Mouse (Mus musculus) lung, adult 18-20 months (tissue): ENCODE measurements at regions not wholly inside any gene's neighbourhood (a gene's known extent, or its start where the extent isn't known, plus 50 kb on each side); places are given as distances from the start of the nearest gene placed in this dataset.
A peak's percentile ranks its signal among the peaks of the same experiment; 100 is the strongest.

Experiments used
- DNase-seq, 2 experiments: peaks; one replicate each; pipeline ENCODE4 v3.0.0; 2022; ENCODE audit warnings: mixed read lengths in 2 of 2

DNA sequence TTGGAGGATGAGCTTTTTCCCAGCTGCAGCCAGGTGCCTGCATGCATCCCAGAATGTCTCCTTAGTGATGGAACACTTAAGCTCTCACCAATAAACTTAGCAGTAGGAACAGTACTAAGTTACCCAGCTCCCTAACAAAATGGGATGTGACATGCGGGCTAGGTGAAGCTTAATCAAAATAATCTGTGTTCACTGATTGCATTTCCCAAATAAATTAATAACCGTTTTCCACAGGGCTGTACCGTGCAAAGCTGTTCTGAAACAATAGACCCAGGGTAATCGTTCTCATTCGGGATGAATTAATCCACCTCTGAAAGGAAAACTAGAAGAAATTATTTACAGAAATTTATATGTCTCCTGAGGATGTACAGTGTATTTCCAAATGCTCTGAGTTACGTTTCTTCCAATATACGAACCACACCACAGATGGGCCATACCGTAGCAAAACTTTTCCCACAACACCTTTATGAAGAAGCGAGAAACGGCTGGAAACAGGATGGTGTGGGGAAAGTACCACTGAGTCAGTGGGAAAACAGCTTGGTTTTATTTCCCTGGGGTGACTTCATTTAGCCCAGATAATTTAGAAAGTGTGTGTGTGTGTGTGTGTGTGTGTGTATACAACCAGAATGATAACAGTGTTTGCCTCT, 148.5 kb upstream of the Adamts16 start:
- no peak for DNase-seq

- DNase-seq, result no peak
Observed at GRCm38 (mm10) chr13:70979344-70979743, 137.7 kb upstream of the Adamts16 start.

DNA sequence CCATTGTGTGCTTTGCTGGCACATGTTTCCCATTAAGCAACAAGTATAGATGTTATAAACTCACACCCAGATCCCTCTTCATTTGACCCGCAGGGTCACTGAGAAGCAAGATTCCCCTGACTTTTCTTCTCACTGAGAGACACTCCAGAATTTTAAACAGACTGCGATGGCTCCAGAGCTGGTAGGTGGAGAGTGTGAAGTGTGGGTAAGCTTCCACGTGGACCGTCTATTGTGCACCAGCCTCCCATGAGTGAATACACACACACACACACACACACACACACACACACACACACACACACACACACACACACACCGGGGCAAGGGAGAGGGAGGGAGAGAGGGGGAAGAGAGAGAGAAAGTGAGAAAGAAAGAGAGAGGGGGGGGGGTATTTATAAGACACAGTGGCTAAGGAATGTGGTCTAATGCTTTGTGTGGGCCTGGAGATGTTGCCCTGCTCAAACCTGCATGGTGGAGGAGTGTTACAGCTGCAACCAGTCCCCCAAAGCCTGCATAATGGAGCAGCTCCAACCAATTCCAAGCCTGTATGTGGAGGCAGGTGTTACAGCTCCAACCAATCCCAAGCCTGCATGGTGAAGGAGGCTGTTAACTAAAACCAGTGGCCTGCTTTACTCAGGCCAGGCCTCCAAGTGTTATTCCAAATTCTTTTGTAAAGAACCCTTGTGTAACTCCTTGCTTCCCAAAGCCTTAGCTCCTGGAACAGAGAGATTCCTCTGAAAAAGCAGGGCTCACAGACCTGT, 137.1 kb upstream of the Adamts16 start:
- peak; percentile 6 to 7 for DNase-seq

DNA sequence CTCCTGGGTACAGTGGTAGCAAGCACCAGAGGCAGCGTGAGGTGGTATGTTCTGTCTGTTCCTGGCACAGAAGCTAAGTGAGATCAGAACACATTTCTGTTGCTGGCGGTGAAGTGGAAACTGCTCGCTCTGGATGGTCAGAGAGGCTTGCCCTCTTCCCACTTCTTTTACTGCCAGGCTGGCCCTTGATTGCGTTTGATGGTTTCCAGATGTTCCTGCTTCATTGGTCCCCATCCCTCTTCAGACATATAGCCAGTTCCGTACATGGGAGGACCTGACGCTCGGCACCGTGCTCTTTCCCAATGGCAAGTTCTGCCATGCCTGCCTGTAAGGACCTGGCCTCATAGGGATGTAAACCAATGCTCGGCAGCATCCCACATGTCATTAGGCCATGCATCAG, 128.0 kb upstream of the Adamts16 start:
- DNase-seq, result no peak

- no peak for DNase-seq
Observed at GRCm38 (mm10) chr13:70967781-70968180, 126.2 kb upstream of the Adamts16 start.

GRCm38 (mm10) chr13:70963384-70963783, 121.8 kb upstream of the Adamts16 start:
- no peak for DNase-seq

DNA sequence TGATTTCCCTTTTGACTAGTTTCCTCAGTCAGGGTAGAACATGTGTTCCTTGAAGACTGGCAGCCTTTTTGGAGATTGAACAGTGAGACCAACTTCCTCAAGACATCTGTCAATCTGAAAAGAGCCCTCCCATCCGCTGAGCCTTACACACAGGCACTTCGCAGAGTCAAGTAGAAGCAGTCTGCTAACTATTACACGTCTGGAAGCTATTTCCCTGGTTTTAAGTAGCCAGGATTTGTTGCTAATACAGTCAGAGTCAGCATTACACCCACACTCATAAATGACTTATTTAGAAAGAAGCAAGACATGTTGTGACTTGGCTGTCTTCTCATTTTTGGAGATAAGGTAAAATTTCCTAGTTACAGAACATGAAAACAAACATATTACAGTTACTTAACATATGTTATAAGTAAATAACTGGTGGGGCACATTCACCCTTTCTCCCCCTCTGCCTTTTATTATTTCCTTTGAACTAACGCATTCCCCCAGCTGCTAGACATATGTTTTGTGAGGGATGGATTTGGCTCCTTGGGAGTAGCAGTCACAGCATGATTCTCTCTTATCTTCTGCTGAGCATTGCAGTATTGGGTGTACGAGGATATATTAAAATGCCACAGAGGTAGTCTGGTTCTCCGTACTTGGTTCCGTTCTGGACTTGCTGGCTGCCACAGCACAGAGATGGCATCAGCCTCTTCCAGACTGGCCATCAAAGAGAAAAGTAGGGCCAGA, 92.9 kb upstream of the Adamts16 start:
- no peak for DNase-seq

DNA sequence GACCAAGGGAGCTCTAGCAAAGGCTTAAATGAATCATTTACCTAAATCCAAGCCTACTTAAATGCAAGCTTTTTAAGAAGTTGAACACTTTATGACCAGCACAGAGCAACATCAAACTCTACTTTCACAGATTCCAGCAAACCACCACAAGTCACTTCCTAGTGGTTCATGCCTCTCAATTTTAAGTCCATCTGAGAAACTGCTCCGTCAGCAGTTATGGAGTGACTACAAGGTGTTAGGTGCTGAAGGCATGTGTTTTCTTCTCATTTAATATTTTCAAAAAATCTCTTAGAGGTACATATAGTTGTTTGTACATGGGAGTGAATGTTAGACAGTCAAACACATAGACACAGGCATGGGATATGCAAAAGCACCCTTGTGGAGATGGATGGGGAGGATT, 72.2 kb upstream of the Adamts16 start:
- DNase-seq, result no peak

GRCm38 (mm10) chr13:70910934-70911333, 69.3 kb upstream of the Adamts16 start:
- DNase-seq, result no peak

GRCm38 (mm10) chr13:70904834-70905233, 63.2 kb upstream of the Adamts16 start:
- no peak for DNase-seq

DNA sequence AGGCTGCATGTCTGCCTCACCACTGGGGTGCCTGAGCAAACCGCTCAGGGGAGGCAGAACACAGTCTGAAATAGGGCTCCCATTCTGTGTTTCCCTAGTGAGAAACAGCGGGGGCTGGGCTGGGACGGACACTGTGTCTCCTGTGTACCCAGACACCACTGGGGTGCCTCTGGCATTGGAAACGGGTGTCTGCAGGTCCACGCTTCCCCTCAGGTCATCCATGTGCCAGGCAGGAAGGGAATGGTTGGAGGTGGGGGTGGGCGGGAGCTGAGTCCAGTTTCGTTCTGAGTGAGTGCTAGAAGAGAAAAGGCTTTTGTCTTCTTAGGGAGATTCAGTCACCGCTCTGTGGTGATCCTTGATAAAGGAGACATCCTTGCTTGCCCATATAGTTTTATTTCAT, 62.2 kb upstream of the Adamts16 start:
- DNase-seq, result no peak

GRCm38 (mm10) chr13:70903150-70903549, 61.5 kb upstream of the Adamts16 start:
- DNase-seq, result no peak

DNA sequence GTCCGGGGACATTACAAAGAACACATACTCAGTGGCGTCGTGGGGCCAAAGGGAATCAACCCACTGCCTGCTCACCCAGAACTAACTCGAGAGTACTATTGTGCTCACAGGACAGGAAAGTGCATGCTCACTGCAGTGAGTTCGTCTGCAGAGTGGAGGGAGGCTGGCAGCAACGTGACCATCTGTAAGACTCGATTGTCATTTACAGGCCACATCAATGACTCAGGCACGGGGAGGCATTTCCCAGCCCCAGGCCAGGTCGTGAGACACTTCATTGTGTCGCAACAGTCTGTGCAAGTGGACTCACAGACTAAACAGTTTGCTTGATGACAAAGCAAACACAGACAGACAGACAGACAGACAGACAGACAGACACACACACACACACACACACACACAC, 61.1 kb upstream of the Adamts16 start:
- DNase-seq, result no peak

DNA sequence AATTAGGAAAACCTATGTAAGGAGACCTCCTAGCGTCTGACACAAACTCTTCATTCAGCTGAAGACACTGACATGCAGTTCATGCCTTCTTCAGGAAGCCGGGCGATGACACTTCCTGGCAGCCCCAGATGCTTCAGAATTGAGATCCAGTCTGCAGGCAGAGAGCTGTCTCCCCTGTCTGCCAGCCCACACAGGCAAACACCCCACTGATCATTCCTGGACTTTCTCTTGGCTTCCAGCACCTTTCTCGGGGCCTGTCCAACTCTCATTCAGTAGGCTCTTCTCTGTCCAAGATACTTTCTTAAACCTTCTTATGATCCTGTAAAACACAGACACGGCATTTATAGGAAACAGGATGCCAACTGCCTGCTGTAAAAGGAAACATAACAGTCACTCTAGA, 50.0 kb upstream of the Adamts16 start:
- DNase-seq, result no peak
